Mouse (Mus musculus) bone marrow, adult 2 months (tissue): ENCODE measurements around the gene March6.

Experiments
- CTCF ChIP-seq: fragments of 200-500 bp; IDR thresholded peaks from 2 replicates; pipeline ENCODE4 v1.5.1; 2011; ENCODE audit warnings: low read length, control low read depth; ENCODE audit not compliant: control insufficient read depth, insufficient read depth
- POLR2A ChIP-seq: fragments of 200-500 bp; IDR thresholded peaks from 2 replicates; pipeline ENCODE4 v1.6.1; 2011; ENCODE audit warnings: low read depth, mild to moderate bottlenecking, control low read depth, low read length, borderline replicate concordance; ENCODE audit not compliant: control insufficient read depth

- TF ChIP-seq CTCF (no peak), POLR2A (no peak)
Measured at GRCm38 (mm10) chr15:31465806-31466205, 65.0 kb downstream of the March6 start.
